Mouse (Mus musculus) kidney, adult 11 months (tissue): ENCODE data around the gene Aspscr1.
"Not testable (repeated sequence)": the region's sequence is repeated elsewhere in the genome, so short reads cannot be mapped to it uniquely, and the experiment has no call there.

ENCODE experiments used
- DNase-seq: peaks from one replicate; pipeline ENCODE4 v3.0.0; 2022

Aspscr1 gene

GRCm38 (mm10) chr11:120642939-120643600 is 29.7 kb upstream of the Aspscr1 start:
- no peak for DNase-seq

GRCm38 (mm10) chr11:120643601-120643987 is 29.2 kb upstream of the Aspscr1 start, which contains the start of gene Pycr1:
Pycr1 (minus strand) TSS chr11:120643769.
- DNase-seq, result peak; percentile 92

- no peak for DNase-seq
Observed at GRCm38 (mm10) chr11:120647047-120647830, 25.5 kb upstream of the Aspscr1 start.

GRCm38 (mm10) chr11:120648001-120648476 is 24.7 kb upstream of the Aspscr1 start, which contains the start of gene Myadml2:
Myadml2 (minus strand) TSS chr11:120648158.
- no peak for DNase-seq

GRCm38 (mm10) chr11:120651872-120652271 is 20.9 kb upstream of the Aspscr1 start:
- DNase-seq, result no peak

- peak; percentile 49 for DNase-seq
Observed at GRCm38 (mm10) chr11:120654741-120655140, 18.0 kb upstream of the Aspscr1 start.

GRCm38 (mm10) chr11:120657301-120657700 is 15.5 kb upstream of the Aspscr1 start:
- peak; percentile 75 for DNase-seq

GRCm38 (mm10) chr11:120658876-120659410 is 13.8 kb upstream of the Aspscr1 start:
- DNase-seq, result peak; percentile 77

GRCm38 (mm10) chr11:120659509-120660300 is 13.1 kb upstream of the Aspscr1 start:
- peak; percentile 30 for DNase-seq

- DNase-seq, result peak; percentile 45
Observed at GRCm38 (mm10) chr11:120660301-120661075, 12.3 kb upstream of the Aspscr1 start.

- no peak for DNase-seq
Observed at GRCm38 (mm10) chr11:120661076-120661460, 11.7 kb upstream of the Aspscr1 start, which contains the start of gene Notum. Notum (minus strand) TSS chr11:120661175.

- no peak for DNase-seq
Observed at GRCm38 (mm10) chr11:120662759-120663158, 10.0 kb upstream of the Aspscr1 start.

- no peak for DNase-seq
Observed at GRCm38 (mm10) chr11:120663714-120664113, 9.1 kb upstream of the Aspscr1 start.

GRCm38 (mm10) chr11:120665406-120665805 is 7.4 kb upstream of the Aspscr1 start:
- no peak for DNase-seq

GRCm38 (mm10) chr11:120666617-120667016 is 6.2 kb upstream of the Aspscr1 start:
- no peak for DNase-seq

GRCm38 (mm10) chr11:120673594-120674122 is 885 bp downstream of the Aspscr1 start:
- DNase-seq, result no peak

GRCm38 (mm10) chr11:120675875-120676274 is 3.1 kb downstream of the Aspscr1 start:
- not testable (repeated sequence) for DNase-seq

GRCm38 (mm10) chr11:120676951-120677350 is 4.2 kb downstream of the Aspscr1 start:
- DNase-seq, result no peak

GRCm38 (mm10) chr11:120679909-120680308 is 7.1 kb downstream of the Aspscr1 start:
- peak; percentile 88 for DNase-seq

- DNase-seq, result no peak
Observed at GRCm38 (mm10) chr11:120682683-120683082, 9.9 kb downstream of the Aspscr1 start.

GRCm38 (mm10) chr11:120683536-120683935 is 10.8 kb downstream of the Aspscr1 start:
- DNase-seq, result no peak

- DNase-seq, result no peak
Observed at GRCm38 (mm10) chr11:120684086-120684485, 11.3 kb downstream of the Aspscr1 start.
